Mouse (Mus musculus): ENCODE results near the gene Slc35b1.

DNA sequence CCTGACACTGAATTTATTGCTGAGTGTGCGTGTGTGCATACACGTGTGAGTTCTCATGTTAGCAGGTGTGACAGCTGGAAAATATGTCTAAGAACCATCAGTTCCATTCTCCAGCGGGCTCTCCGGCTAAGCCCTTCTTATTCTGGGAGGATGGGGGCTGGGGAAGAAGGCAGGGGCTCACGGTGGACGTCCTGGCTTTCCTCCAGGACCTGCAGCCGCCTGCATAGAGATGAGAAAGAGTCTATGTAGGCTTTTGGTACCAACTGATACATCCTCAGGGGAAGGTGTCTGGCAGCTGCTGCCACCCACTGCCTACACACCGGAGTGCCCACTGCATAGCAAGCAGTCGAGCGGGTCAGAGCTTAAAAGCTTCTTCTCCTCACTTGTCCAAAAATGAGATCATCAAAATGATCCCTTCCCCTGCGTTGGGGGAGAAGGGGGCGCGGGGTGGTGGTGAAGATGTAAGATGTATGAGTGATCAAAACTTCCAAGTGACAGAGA lies 15.1 kb downstream of the Slc35b1 start:
- TF ChIP-seq CTCF (IDR thresholded peaks at IDR 0.05; ENCODE audit: control insufficient read depth, insufficient read depth, insufficient read length), result no peak
- TF ChIP-seq MAX (IDR thresholded peaks at IDR 0.05), result no peak

All from C2C12 (cell line).